Mouse (Mus musculus) heart, embryonic 12.5 days (tissue): Measurements from ENCODE around the gene Lmln. TPM values are rescaled to one million over a fixed set of nuclear protein-coding genes. Genes with fewer than 3 reads are reported as not detected.

Experiments used
- microRNA counts: library from miRNA; unstranded; fragments of <30 nt; microRNA quantifications from one replicate; lab custom pipeline; 2017
- microRNA-seq: library from miRNA; unstranded; fragments of <30 nt; microRNA quantifications from one replicate; pipeline ENCODE4, GENCODE M21; 2017
- polyA plus RNA-seq: library from polyadenylated mRNA; unstranded; fragments of >200 nt; fragmentation: Nextera tagmentation; extraction: Ambion mirVana; gene quantifications from 2 replicates; pipeline ENCODE4 v1.2.1, GENCODE M21; 2016

Gene Lmln
- polyA plus RNA-seq, 1 experiment from 2014 or later: 3.2 TPM

MicroRNA genes within 50 kb of the gene (microRNA counts, 519-probe panel; counts per million panel counts)
- microRNA mmu-miR-1947 (lab: Ali Mortazavi, UCI): not detected

Small RNA genes lying within 50 kb of the gene (microRNA-seq; reads per million reads assigned to microRNA genes)
- not detected for gene Gm22231
- gene Mir1947: 3.3 reads per million, percentile 10 among the genes with 10 or more reads in this experiment

Other genes starting within 250 kb of the Lmln start
- gene Fyttd1, start 185.0 kb upstream of the Lmln start, polyA plus RNA-seq: 165 and 170 TPM in 2 replicates
- 30.9 and 34.0 TPM in 2 replicates for gene Rubcn, start 184.8 kb upstream of the Lmln start, polyA plus RNA-seq
- gene Lrch3, start 148.4 kb upstream of the Lmln start, polyA plus RNA-seq: 24.0 and 27.5 TPM in 2 replicates
- gene Iqcg, start 6.3 kb upstream of the Lmln start, polyA plus RNA-seq: 1.7 and 1.9 TPM in 2 replicates
- 660 and 669 TPM in 2 replicates for gene Rpl35a, start 6.1 kb upstream of the Lmln start, polyA plus RNA-seq
- gene Osbpl11, start 122.5 kb downstream of the Lmln start, polyA plus RNA-seq: 20.6 and 21.7 TPM in 2 replicates
- gene Snx4, start 188.9 kb downstream of the Lmln start, polyA plus RNA-seq: 79.9 and 81.4 TPM in 2 replicates